Mouse (Mus musculus) lung, postnatal 0 days (tissue): ENCODE measurements around the gene Rab3gap2.

ENCODE experiments used
- CTCF ChIP-seq: IDR thresholded peaks from 2 replicates; pipeline ENCODE4 v1.5.1; 2016; ENCODE audit warnings: antibody characterized with exemption, mild to moderate bottlenecking
- EP300 ChIP-seq: IDR thresholded peaks from 2 replicates; pipeline ENCODE4 v1.6.1; 2016; ENCODE audit warnings: antibody characterized with exemption, mild to moderate bottlenecking, control low read depth

DNA sequence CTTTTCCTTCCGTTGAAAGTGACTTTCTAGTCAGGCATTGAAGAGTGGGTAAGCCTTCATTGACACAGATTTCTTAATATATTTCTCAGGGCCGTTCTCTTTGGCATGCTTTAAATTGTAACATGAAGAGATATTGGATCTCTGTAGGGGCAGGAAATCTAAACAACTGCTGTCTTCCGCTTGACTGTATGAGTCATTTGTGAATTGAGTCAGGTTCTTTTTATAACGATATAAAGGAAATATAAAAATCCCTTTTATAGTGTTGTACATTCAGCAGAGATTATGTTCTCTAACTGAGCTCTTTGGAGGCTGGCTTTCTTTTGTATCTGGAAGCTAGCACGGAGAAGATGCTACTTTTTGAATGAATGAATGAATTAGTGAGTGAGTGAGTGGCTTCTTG, 14.0 kb downstream of the Rab3gap2 start:
- TF ChIP-seq CTCF = no peak
- no peak for TF ChIP-seq EP300
